Mouse (Mus musculus): ENCODE results near the gene Drap1.

The Drap1 gene

GRCm38 (mm10) chr19:5424782-5425741 lies at the start of gene Drap1, which contains the start of gene AI837181:
Gene Drap1, minus strand, starts transcription at chr19:5424979.
Gene AI837181, plus strand, starts transcription at chr19:5425144.
- peak; percentile 98 for DNase-seq (ENCODE audit: low read depth)

GRCm38 (mm10) chr19:5473720-5474119 lies 48.9 kb upstream of the Drap1 start, which contains the start of gene Efemp2:
Gene Efemp2, plus strand, starts transcription at chr19:5473954.
- peak; percentile 78 for DNase-seq (ENCODE audit: low read depth)

- DNase-seq (ENCODE audit: low read depth): peak; percentile 35
Observed at GRCm38 (mm10) chr19:5472857-5473256, 48.1 kb upstream of the Drap1 start.

- no peak for DNase-seq (ENCODE audit: low read depth)
Observed at GRCm38 (mm10) chr19:5471846-5472245, 47.1 kb upstream of the Drap1 start.

GRCm38 (mm10) chr19:5468374-5468773 lies 43.6 kb upstream of the Drap1 start, which contains the start of gene Ctsw:
Gene Ctsw, minus strand, starts transcription at chr19:5468507.
- peak; percentile 60 for DNase-seq (ENCODE audit: low read depth)

- DNase-seq (ENCODE audit: low read depth): peak; percentile 42
Observed at GRCm38 (mm10) chr19:5466916-5467500, 42.2 kb upstream of the Drap1 start.

GRCm38 (mm10) chr19:5465037-5465436 lies 40.3 kb upstream of the Drap1 start:
- DNase-seq (ENCODE audit: low read depth): no peak

- DNase-seq (ENCODE audit: low read depth): peak; percentile 70
Observed at GRCm38 (mm10) chr19:5463791-5464562, 39.2 kb upstream of the Drap1 start.

GRCm38 (mm10) chr19:5463212-5463611 lies 38.4 kb upstream of the Drap1 start:
- no peak for DNase-seq (ENCODE audit: low read depth)

GRCm38 (mm10) chr19:5461411-5461810 lies 36.6 kb upstream of the Drap1 start:
- no peak for DNase-seq (ENCODE audit: low read depth)

GRCm38 (mm10) chr19:5460465-5460911 lies 35.7 kb upstream of the Drap1 start, which contains the start of gene Fibp:
Gene Fibp, plus strand, starts transcription at chr19:5460615.
- DNase-seq (ENCODE audit: low read depth): peak; percentile 92

- DNase-seq (ENCODE audit: low read depth): no peak
Observed at GRCm38 (mm10) chr19:5459896-5460295, 35.1 kb upstream of the Drap1 start.

- DNase-seq (ENCODE audit: low read depth): no peak
Observed at GRCm38 (mm10) chr19:5459019-5459418, 34.2 kb upstream of the Drap1 start.

GRCm38 (mm10) chr19:5457746-5458442 lies 33.1 kb upstream of the Drap1 start, which contains the start of gene Ccdc85b:
Gene Ccdc85b, minus strand, starts transcription at chr19:5457894.
- DNase-seq (ENCODE audit: low read depth): no peak

- DNase-seq (ENCODE audit: low read depth): peak; percentile 96
Observed at GRCm38 (mm10) chr19:5456922-5457745, 32.4 kb upstream of the Drap1 start.

- no peak for DNase-seq (ENCODE audit: low read depth)
Observed at GRCm38 (mm10) chr19:5456241-5456921, 31.6 kb upstream of the Drap1 start.

GRCm38 (mm10) chr19:5455568-5455967 lies 30.8 kb upstream of the Drap1 start:
- DNase-seq (ENCODE audit: low read depth): no peak

- DNase-seq (ENCODE audit: low read depth): no peak
Observed at GRCm38 (mm10) chr19:5455037-5455436, 30.3 kb upstream of the Drap1 start.

GRCm38 (mm10) chr19:5451766-5452165 lies 27.0 kb upstream of the Drap1 start:
- DNase-seq (ENCODE audit: low read depth): no peak

GRCm38 (mm10) chr19:5449673-5450072 lies 24.9 kb upstream of the Drap1 start:
- no peak for DNase-seq (ENCODE audit: low read depth)

All from induced T-regulatory cell, adult 2 months (primary cell).